Mouse (Mus musculus) cerebellum, adult 2 months (tissue): ENCODE measurements at regions not wholly inside any gene's neighbourhood (a gene's known extent, or its start where the extent isn't known, plus 50 kb on each side); places are given as distances from the start of the nearest gene placed in this dataset.

Source experiments
- CTCF ChIP-seq: fragments of 200-500 bp; IDR thresholded peaks from 2 replicates; pipeline ENCODE4 v1.5.1; 2011; ENCODE audit warnings: low read depth, mild to moderate bottlenecking, control low read depth, low read length, moderate library complexity, borderline replicate concordance; ENCODE audit not compliant: insufficient read depth
- POLR2A ChIP-seq: fragments of 200-500 bp; IDR thresholded peaks from 2 replicates; pipeline ENCODE4 v1.6.1; 2011; ENCODE audit warnings: low read length, control low read depth, borderline replicate concordance; ENCODE audit not compliant: insufficient read depth

GRCm38 (mm10) chr3:34481314-34481713 lies 168.9 kb upstream of the Sox2 start:
- TF ChIP-seq CTCF: no peak
- TF ChIP-seq POLR2A: no peak
